Mouse (Mus musculus) embryonic facial prominence, embryonic 13.5 days (tissue): Measurements from ENCODE around the gene Crtac1. TPM values are rescaled to one million over a fixed set of nuclear protein-coding genes. Genes with fewer than 3 reads are reported as not detected.

Source experiments
- ATAC-seq: fragments of 200-750 bp; cut with Nextera tagmentation; 2 replicates; pipeline ENCODE4 v1.8.0; 2017; ENCODE audit warnings: low read depth; ENCODE audit not compliant: insufficient number of reproducible peaks, insufficient read depth, low FRiP score, low TSS enrichment
- H3K27ac ChIP-seq: fragments of 300-500 bp; sonication (generic); 2 replicates; pipeline ENCODE4 v1.5.1; 2015; ENCODE audit warnings: moderate library complexity, mild to moderate bottlenecking, inconsistent platforms
- H3K27me3 ChIP-seq: fragments of 300-500 bp; sonication (generic); 2 replicates; pipeline ENCODE4 v1.6.1; 2015; ENCODE audit warnings: mild to moderate bottlenecking, inconsistent platforms
- H3K36me3 ChIP-seq: fragments of 300-500 bp; sonication (generic); 2 replicates; pipeline ENCODE4 v1.6.1; 2015; ENCODE audit warnings: mild to moderate bottlenecking, inconsistent platforms
- H3K4me1 ChIP-seq: fragments of 300-500 bp; sonication (generic); 2 replicates; pipeline ENCODE4 v1.6.1; 2015; ENCODE audit warnings: inconsistent platforms
- H3K4me2 ChIP-seq: fragments of 300-500 bp; sonication (generic); 2 replicates; pipeline ENCODE4 v1.6.1; 2015; ENCODE audit warnings: moderate library complexity, mild to moderate bottlenecking, inconsistent platforms
- H3K4me3 ChIP-seq: fragments of 300-500 bp; sonication (generic); 2 replicates; pipeline ENCODE4 v1.5.1; 2015; ENCODE audit warnings: mild to moderate bottlenecking, inconsistent platforms
- H3K9ac ChIP-seq: fragments of 300-500 bp; sonication (generic); 2 replicates; pipeline ENCODE4 v1.6.1; 2015; ENCODE audit warnings: mild to moderate bottlenecking, inconsistent platforms
- H3K9me3 ChIP-seq: fragments of 300-500 bp; sonication (generic); 2 replicates; pipeline ENCODE4 v1.6.1; 2016; ENCODE audit warnings: inconsistent platforms
- WGBS: fragments of 180-500 bp; shearing (Covaris S2); methylation state at CpG from one replicate; pipeline ENCODE4 v1.1.7; 2015; ENCODE audit warnings: mixed read lengths; 5-methylcytosine and 5-hydroxymethylcytosine counted together
- polyA plus RNA-seq: library from polyadenylated mRNA; unstranded; fragments of >200 nt; fragmentation: Nextera tagmentation; extraction: Ambion mirVana; gene quantifications from 2 replicates; pipeline ENCODE4 v1.2.1, GENCODE M21; 2015

The Crtac1 gene
- 8.8 and 9.9 TPM in 2 replicates for polyA plus RNA-seq

DNA sequence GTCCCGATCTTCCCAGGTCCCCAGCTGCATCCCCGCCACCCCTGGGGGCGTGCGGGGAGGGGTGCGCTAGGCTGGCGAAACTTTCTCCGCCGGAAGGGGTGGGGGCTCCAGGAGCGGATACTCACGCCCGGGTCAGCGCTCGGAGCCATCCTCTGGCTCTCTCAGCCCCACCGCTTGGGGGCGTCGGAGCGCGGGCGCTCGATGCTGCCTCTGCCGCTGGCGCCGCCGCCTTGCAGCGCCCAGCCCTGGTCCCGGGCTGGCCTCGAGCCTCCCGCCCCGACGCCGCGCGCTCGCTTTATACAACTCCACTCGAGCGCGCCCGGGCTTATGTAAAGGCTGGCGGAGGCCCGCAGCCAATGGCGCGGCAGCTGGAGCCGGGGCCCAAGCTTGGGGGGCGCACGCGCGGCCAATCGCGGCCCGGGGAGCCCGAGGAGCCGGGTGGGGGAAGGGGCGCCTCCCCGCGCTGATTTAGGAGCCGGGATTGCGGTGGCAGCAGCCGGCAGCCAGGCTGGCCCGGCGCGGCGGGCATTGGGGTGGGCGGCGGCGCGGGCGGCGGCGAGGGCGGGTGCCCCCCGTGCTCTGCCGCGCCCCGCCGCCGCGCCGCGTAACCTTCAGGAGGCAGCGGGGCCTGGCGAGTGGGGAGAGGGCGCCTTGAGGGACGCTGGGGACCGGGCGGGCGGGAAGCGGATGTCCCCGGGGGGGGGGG is at the start of gene Crtac1:
Gene Crtac1 (minus strand): TSS at position 299 of the 706 bp plus-strand sequence.
- Histone ChIP-seq H3K4me3 (peak within 1 kb of the TSS; percentile 57), H3K36me3 (no peaks in the 10 kb centered on the region), H3K9me3 (no peaks in the 10 kb centered on the region), H3K27ac (no peak within 1 kb of the TSS), H3K4me1 (peaks cover 17% of the 10 kb centered on the region), H3K4me2 (peak within 1 kb of the TSS; percentile 88), H3K27me3 (peaks cover 68% of the 10 kb centered on the region), H3K9ac (peak within 1 kb of the TSS; percentile 70)
- WGBS: under 1% methylated on average over 58 of the region's 88 CpGs
- ATAC-seq: peak; percentile 86

DNA sequence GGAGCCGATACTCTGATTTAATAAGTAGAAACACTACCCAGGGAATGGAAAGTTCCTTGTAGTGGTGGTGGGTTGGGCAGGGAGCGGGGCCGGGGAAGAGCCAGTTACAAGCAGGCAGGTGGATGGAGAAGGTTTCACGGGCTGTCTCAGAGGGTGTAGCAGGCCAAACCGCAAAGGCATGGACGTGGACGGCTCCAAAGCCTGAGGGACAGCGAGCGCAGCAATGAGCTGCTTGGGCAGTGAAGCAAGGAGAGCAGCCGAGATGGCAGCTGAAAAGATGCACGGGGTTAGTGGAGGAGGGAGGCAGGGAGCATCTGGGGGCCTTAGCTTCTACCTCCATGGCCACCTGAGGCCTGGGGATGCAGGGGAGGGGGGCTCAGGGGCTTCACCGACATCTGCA is 46.7 kb upstream of the Crtac1 start:
- Histone ChIP-seq H3K27ac (no peak overlapping the region), H3K4me2 (no peak overlapping the region), H3K36me3 (no peaks in the 10 kb centered on the region), H3K9me3 (no peaks in the 10 kb centered on the region), H3K4me3 (no peak overlapping the region), H3K27me3 (0 out of 2 replicates have a peak, but pooled peaks cover 4% of the 10 kb centered on the region), H3K4me1 (no peaks in the 10 kb centered on the region), H3K9ac (no peak overlapping the region)
- ATAC-seq: no peak
- 50% methylated on average over 12 of the region's 12 CpGs for WGBS

DNA sequence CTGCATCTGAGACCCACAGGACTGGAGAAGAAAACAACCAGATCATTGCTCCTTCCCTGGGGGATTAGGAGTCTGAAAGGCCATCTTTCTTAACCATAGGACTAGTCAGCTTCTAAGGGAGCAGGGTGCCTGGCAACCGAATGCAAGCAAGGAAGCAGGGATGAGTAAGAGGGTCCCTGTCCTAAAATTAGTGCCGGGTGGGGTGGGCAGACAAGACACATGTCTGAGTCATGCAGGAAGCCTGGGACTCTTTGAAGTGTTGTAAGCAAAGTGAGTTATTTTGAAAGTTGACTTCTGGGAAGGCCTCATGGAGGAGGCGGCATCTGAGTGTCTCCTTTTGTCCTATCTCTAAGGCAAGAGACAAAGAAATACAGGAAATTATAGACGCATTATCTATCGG is 46.2 kb upstream of the Crtac1 start:
- Histone ChIP-seq H3K4me2 (no peak overlapping the region), H3K27ac (no peak overlapping the region), H3K4me1 (no peaks in the 10 kb centered on the region), H3K9me3 (no peaks in the 10 kb centered on the region), H3K4me3 (no peak overlapping the region), H3K9ac (no peak overlapping the region), H3K36me3 (no peaks in the 10 kb centered on the region), H3K27me3 (0 out of 2 replicates have a peak, but pooled peaks cover 4% of the 10 kb centered on the region)
- WGBS: 72% methylated on average over 5 of the region's 5 CpGs
- no peak for ATAC-seq

DNA sequence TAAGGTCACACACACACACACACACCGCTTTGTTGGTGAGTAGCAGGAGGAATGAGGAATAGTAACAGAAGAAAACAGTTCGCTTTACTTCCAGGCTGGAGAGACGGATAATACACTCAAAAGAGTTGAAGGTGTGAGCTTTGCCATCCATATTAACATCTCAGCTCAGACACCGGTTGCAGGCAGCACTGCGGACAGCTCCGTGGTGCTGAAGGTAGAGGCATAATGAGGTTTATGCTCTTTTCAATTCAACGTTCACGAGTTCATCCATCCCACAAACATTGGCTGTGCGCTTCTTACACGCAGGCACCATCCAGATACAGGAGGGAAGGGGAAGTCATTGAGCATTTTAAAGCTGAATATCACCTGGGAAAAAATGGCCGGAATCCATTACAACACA is 41.2 kb upstream of the Crtac1 start:
- ATAC-seq: no peak
- WGBS: 29% methylated on average over 11 of the region's 11 CpGs
- H3K4me1 ChIP-seq: no peaks in the 10 kb centered on the region
- no peak overlapping the region for H3K4me3 ChIP-seq
- H3K36me3 ChIP-seq: no peaks in the 10 kb centered on the region
- no peak overlapping the region for H3K27ac ChIP-seq
- no peaks in the 10 kb centered on the region for H3K9me3 ChIP-seq
- H3K4me2 ChIP-seq: no peak overlapping the region
- H3K27me3 ChIP-seq: no peaks in the 10 kb centered on the region
- H3K9ac ChIP-seq: no peak overlapping the region

DNA sequence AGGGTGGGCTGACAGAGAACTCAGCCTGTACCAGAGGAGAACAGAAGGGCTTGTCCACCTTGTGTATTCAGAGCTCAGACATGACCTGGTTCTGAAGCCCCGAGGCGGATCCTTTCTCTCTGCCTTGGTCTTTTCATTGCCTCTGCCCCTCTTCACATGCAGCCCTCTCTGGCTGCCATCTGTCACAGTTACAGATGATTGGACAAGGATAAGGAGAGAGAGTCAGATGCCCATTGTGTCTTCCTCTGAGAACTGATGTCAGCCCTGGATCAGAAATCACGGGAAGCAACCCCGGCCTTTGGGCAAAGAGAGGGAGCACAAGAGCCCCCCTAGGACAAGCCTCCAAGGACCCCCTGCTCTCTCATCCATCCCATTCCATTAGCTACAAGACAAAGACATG is 40.0 kb upstream of the Crtac1 start:
- 75% methylated on average over 4 of the region's 4 CpGs for WGBS
- no peaks in the 10 kb centered on the region for H3K36me3 ChIP-seq
- H3K4me3 ChIP-seq: no peak overlapping the region
- H3K4me1 ChIP-seq: no peaks in the 10 kb centered on the region
- H3K27me3 ChIP-seq: no peaks in the 10 kb centered on the region
- H3K4me2 ChIP-seq: no peak overlapping the region
- H3K9ac ChIP-seq: no peak overlapping the region
- no peak overlapping the region for H3K27ac ChIP-seq
- no peak for ATAC-seq
- no peaks in the 10 kb centered on the region for H3K9me3 ChIP-seq

DNA sequence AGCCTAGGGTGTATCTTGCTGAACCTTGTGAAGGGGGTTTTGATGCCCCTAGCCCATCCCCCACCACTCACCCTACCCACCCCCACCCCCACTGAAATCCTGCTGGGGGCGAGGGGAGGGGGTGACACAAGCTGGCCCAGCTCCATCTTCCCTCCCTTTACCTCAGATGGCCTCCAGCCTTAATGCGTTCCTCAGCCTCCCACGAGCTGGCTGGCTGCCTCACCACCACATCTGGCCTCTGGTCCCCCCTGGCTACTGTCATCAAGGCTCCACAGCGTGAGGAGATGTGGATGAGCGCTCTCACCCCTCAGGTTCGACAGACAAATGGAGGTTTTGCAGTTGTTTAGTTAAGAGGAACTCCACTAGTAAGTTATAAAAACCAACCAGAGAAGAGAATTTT is 30.3 kb upstream of the Crtac1 start:
- Histone ChIP-seq H3K9ac (no peak overlapping the region), H3K9me3 (no peaks in the 10 kb centered on the region), H3K27me3 (peaks cover 5% of the 10 kb centered on the region; the same call in 1 of the 2 replicates), H3K4me2 (peak overlapping the region; percentile 38), H3K36me3 (no peaks in the 10 kb centered on the region), H3K27ac (peak overlapping the region; percentile 53), H3K4me1 (peaks cover 18% of the 10 kb centered on the region), H3K4me3 (no peak overlapping the region)
- WGBS: 17% methylated on average over 6 of the region's 6 CpGs
- ATAC-seq: no peak

DNA sequence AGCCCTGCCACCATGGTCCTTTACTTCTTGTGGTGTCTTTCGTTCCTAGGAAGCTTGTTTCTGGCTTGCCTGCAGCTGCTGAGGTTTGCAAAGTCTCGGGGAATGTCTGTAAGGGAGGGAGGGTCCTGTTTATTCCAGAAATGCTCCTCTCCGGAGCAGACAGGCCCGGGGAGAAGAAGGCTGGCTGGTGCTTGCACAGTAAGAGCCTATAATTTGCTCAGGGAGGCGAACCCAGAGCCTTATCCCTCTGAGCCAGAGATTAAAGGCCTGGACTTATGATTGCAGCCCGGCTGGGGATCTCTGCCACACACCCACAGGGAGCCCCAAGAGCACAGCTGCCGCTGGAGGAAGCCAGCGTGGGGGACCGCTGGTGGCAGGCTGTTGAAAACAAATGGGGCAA is 29.8 kb upstream of the Crtac1 start:
- H3K9ac ChIP-seq: no peak overlapping the region
- no peaks in the 10 kb centered on the region for H3K9me3 ChIP-seq
- peaks cover 18% of the 10 kb centered on the region for H3K4me1 ChIP-seq
- H3K27me3 ChIP-seq: peaks cover 5% of the 10 kb centered on the region; the same call in 1 of the 2 replicates
- peak overlapping the region; percentile 38 for H3K4me2 ChIP-seq
- H3K36me3 ChIP-seq: no peaks in the 10 kb centered on the region
- 0 out of 2 replicates have a peak, but pooled peaks have one; percentile 37 for ATAC-seq
- H3K4me3 ChIP-seq: no peak overlapping the region
- peak overlapping the region; percentile 53 for H3K27ac ChIP-seq
- 20% methylated on average over 9 of the region's 9 CpGs for WGBS

DNA sequence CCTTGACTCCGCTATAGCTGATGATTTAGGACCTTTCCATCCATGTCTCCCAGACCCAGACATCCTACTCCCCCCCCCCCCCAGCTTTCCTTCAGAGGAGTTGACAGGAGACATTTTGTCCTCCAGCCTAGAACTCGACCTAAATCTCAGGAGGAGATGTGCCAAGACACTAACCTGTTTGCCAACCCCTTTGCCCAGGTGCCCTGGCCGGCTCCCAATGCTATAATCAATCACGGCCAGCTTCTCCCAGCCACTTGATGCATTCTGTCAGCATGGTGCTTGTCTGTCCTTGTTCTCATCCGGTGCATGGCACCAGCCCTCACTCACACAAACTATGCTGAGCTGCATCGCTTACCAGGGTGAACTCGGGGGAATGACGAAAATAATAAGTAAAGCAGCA is 27.9 kb upstream of the Crtac1 start:
- Histone ChIP-seq H3K4me1 (peaks cover 18% of the 10 kb centered on the region), H3K27ac (no peak overlapping the region), H3K36me3 (no peaks in the 10 kb centered on the region), H3K4me2 (no peak overlapping the region), H3K9me3 (no peaks in the 10 kb centered on the region), H3K27me3 (peaks cover 5% of the 10 kb centered on the region; the same call in 1 of the 2 replicates), H3K4me3 (no peak overlapping the region), H3K9ac (no peak overlapping the region)
- WGBS: 86% methylated on average over 8 of the region's 8 CpGs
- no peak for ATAC-seq

DNA sequence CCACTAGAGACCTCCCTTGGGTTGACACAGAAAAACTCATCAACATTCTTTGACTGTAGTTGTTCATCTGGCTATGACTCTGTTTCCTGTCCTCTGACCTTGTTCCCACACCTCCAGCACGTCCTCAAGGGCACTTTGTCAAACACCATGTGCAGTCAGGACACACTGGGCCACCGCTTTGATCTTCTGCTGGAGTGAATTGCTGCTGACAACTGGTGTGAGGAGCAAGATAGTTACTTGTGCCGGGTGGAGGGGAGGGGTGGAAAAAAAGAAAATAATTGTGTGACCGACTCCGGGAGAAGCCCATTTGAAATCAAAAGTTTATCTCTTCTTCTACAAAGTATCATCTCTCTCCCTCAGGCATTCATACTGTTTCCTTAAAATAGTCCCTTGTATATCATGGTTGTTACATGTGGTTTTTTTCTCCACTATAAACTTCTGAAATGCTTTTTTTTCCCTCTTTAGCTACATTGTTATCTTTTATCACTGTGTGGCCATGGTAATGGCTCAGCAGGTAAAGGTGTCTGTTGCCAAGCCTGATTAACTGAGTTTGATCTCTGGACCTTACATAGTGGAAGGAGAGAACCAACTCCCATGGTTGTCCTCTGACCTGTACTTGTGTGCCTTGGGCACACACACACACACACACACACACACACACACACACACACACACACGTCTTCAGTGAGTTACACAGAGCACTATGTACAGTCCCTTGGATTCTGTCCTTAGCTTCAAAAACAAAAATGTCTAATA is 23.1 kb upstream of the Crtac1 start:
- H3K4me1 ChIP-seq: no peaks in the 10 kb centered on the region
- ATAC-seq: no peak
- H3K4me2 ChIP-seq: no peak overlapping the region
- peaks cover 5% of the 10 kb centered on the region; the same call in 1 of the 2 replicates for H3K27me3 ChIP-seq
- no peak overlapping the region for H3K9ac ChIP-seq
- no peaks in the 10 kb centered on the region for H3K9me3 ChIP-seq
- H3K4me3 ChIP-seq: no peak overlapping the region
- H3K27ac ChIP-seq: no peak overlapping the region
- no peaks in the 10 kb centered on the region for H3K36me3 ChIP-seq
- 62% methylated on average over 6 of the region's 6 CpGs for WGBS

DNA sequence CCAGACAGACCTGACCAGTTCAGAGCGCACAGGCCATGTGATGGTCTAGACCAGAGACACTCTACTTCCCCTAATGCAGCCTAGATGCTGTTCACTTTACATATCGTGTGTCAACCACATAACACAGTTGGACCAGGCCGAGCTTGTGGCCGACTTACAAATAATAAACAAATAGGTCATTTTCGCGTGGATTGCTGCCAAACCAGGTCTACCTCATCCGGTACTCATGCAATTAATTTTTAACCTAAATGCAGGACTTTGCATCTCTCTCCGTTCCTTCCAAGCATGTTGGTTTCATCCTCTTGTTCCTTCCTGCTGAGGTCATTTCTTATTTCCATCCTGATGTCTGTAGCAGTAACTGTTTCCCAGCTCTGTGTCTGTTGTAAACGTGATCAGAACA is 22.4 kb upstream of the Crtac1 start:
- Histone ChIP-seq H3K4me3 (no peak overlapping the region), H3K36me3 (no peaks in the 10 kb centered on the region), H3K9me3 (no peaks in the 10 kb centered on the region), H3K4me1 (no peaks in the 10 kb centered on the region), H3K9ac (no peak overlapping the region), H3K27me3 (peaks cover 5% of the 10 kb centered on the region; the same call in 1 of the 2 replicates), H3K4me2 (no peak overlapping the region), H3K27ac (no peak overlapping the region)
- WGBS: 90% methylated on average over 9 of the region's 9 CpGs
- ATAC-seq: no peak

DNA sequence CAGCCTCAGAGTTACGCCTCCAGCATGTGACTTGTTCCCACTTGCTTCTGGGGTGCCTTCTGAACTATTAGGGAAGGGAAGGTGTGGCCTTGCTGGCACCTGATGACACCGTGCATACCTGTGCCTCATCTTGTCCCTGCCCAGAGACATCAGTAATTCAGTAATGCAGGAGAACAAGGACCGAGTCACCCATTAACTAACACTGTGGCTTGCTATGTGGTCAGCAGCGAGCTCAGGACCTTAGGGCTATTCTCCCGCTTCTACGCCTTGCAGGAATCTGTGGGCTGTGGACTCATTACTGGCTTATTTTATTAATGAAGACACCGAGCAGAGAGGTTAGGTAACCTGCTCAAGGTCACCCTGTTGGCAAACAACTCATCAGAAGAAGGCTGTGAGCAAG is 21.0 kb upstream of the Crtac1 start:
- Histone ChIP-seq H3K9ac (no peak overlapping the region), H3K27me3 (no peaks in the 10 kb centered on the region), H3K4me1 (no peaks in the 10 kb centered on the region), H3K9me3 (no peaks in the 10 kb centered on the region), H3K4me3 (no peak overlapping the region), H3K4me2 (no peak overlapping the region), H3K36me3 (no peaks in the 10 kb centered on the region), H3K27ac (no peak overlapping the region)
- WGBS: 76% methylated on average over 7 of the region's 7 CpGs
- no peak for ATAC-seq

DNA sequence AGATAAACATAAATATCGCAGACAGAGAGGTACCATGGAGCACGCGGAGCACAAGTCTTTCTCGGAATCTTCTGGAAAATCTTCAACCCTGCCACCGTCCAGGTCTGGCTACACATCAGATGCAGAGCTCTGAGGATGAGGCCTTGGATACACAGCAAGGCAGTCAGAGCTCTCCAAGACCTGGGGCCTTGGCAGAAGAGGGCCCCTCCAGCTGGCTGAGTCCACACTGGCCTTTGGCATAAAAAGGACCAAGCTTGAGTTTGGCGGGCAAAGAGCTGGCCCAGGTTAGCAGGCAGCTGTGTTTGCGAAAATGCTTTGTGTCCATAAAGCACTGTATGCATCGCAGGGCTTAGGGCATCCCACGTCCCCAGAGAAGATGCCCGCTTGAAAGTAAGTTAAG is 17.0 kb upstream of the Crtac1 start:
- H3K27me3 ChIP-seq: no peaks in the 10 kb centered on the region
- no peak overlapping the region for H3K9ac ChIP-seq
- WGBS: 89% methylated on average over 10 of the region's 10 CpGs
- no peak overlapping the region for H3K27ac ChIP-seq
- no peak overlapping the region for H3K4me2 ChIP-seq
- no peak overlapping the region for H3K4me3 ChIP-seq
- no peaks in the 10 kb centered on the region for H3K36me3 ChIP-seq
- 0 out of 2 replicates have a peak, but pooled peaks cover 5% of the 10 kb centered on the region for H3K4me1 ChIP-seq
- no peaks in the 10 kb centered on the region for H3K9me3 ChIP-seq
- no peak for ATAC-seq
